Mouse (Mus musculus): ENCODE results near the gene Tiam2. TPM values are rescaled to one million over a fixed set of nuclear protein-coding genes. Genes with fewer than 3 reads are reported as not detected.
"Not testable (repeated sequence)": the region's sequence is repeated elsewhere in the genome, so short reads cannot be mapped to it uniquely, and the experiment has no call there.

The Tiam2 gene
- polyA plus RNA-seq, 1 experiment from 2014 or later: 5.5 TPM

DNA sequence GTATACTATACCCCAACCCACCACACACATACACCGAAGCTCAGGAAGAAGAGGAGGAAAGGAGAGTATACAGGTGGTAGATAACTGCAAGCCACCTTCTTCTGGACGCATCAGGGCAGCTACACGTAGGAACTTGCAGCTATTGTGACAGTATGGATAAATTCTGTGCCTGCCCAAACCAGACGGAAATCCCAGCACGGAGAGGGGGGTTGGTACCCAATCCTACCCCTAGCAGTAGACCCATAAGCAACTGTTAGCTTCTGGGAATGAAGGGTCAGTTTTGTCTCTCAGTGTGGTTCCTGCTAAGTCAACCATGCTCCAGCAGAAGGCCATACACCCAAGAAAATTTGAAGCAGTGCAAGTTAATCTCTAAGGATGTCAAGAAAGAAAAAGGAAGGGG, 23.0 kb downstream of the Tiam2 start:
- ATAC-seq (ENCODE audit: low FRiP score) (no peak), DNase-seq (ENCODE audit: low spot score) (no peak)
- no peak overlapping the region for H3K4me3 ChIP-seq (ENCODE audit: low read depth, low read length)
- no peaks in the 10 kb centered on the region for H3K27me3 ChIP-seq (ENCODE audit: control insufficient read depth, insufficient read depth, low read length)
- 90% methylated on average over 5 of the region's 5 CpGs for whole genome bisulfite sequencing
- no peak overlapping the region for H3K27ac ChIP-seq (ENCODE audit: low read depth, low read length)
- no peaks in the 10 kb centered on the region for H3K36me3 ChIP-seq (ENCODE audit: control insufficient read depth, insufficient read depth, low read length)
- no peak overlapping the region for H3K9ac ChIP-seq (ENCODE audit: low read depth, low read length)
- no peaks in the 10 kb centered on the region for H3K9me3 ChIP-seq (ENCODE audit: control insufficient read depth, low read length)
- H3K4me1 ChIP-seq (replicated peaks; ENCODE audit: control insufficient read depth, insufficient read depth, low read length): no peaks in the 10 kb centered on the region
- H3K4me2 ChIP-seq (replicated peaks; ENCODE audit: low read depth, low read length): no peak overlapping the region

DNA sequence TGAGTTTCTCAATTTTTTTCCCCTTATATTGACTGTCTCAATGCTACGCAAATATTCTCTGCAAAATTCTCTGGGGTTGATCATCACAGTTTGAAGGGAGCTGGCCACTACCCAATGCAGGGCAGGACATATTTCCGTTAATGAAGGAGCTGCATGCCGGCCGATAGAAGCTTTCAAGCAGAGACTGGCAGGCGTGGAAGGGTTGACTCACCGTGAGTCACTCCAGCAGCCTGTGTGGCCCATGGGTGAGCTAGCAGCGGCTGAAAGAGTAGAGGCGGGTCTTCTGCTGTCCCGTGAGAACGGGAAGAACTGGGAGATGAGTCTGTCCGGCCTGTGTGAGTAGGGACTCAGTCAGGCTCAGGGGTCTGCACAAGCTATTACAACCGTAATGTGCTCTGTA, 23.6 kb downstream of the Tiam2 start:
- H3K36me3 ChIP-seq (ENCODE audit: control insufficient read depth, insufficient read depth, low read length): no peaks in the 10 kb centered on the region
- no peak overlapping the region for H3K4me3 ChIP-seq (ENCODE audit: low read depth, low read length)
- H3K4me1 ChIP-seq (replicated peaks; ENCODE audit: control insufficient read depth, insufficient read depth, low read length): no peaks in the 10 kb centered on the region
- ATAC-seq (ENCODE audit: low FRiP score) (no peak), DNase-seq (ENCODE audit: low spot score) (no peak)
- no peaks in the 10 kb centered on the region for H3K27me3 ChIP-seq (ENCODE audit: control insufficient read depth, insufficient read depth, low read length)
- H3K4me2 ChIP-seq (replicated peaks; ENCODE audit: low read depth, low read length): no peak overlapping the region
- no peaks in the 10 kb centered on the region for H3K9me3 ChIP-seq (ENCODE audit: control insufficient read depth, low read length)
- no peak overlapping the region for H3K9ac ChIP-seq (ENCODE audit: low read depth, low read length)
- 81% methylated on average over 12 of the region's 12 CpGs for WGBS
- no peak overlapping the region for H3K27ac ChIP-seq (ENCODE audit: low read depth, low read length)

DNA sequence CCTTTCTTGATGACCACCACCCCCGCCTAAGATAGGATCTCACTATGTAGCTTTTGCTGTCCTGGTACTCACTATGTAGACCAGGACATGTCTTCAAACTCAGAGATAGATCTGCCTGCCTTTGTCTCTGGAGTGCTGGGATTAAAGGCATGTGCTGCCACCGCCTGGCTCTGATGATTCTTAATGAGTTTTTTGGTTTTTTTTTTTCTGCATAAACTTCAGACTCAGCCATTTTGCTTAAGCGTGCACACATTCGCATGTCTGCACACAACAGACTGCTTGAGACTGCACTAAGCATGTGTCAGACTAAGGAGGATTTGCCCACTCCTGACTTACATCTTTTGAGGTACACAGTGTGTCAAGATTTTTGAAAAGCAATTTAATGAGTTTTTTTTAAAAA, 24.0 kb downstream of the Tiam2 start:
- no peak overlapping the region for H3K27ac ChIP-seq (ENCODE audit: low read depth, low read length)
- ATAC-seq (ENCODE audit: low FRiP score): no peak
- DNase-seq (ENCODE audit: low spot score): no peak
- no peaks in the 10 kb centered on the region for H3K4me1 ChIP-seq (replicated peaks; ENCODE audit: control insufficient read depth, insufficient read depth, low read length)
- H3K4me2 ChIP-seq (replicated peaks; ENCODE audit: low read depth, low read length): no peak overlapping the region
- no peaks in the 10 kb centered on the region for H3K9me3 ChIP-seq (ENCODE audit: control insufficient read depth, low read length)
- H3K4me3 ChIP-seq (ENCODE audit: low read depth, low read length): no peak overlapping the region
- 85% methylated on average over 4 of the region's 4 CpGs for WGBS
- H3K27me3 ChIP-seq (ENCODE audit: control insufficient read depth, insufficient read depth, low read length): no peaks in the 10 kb centered on the region
- no peaks in the 10 kb centered on the region for H3K36me3 ChIP-seq (ENCODE audit: control insufficient read depth, insufficient read depth, low read length)
- H3K9ac ChIP-seq (ENCODE audit: low read depth, low read length): no peak overlapping the region

DNA sequence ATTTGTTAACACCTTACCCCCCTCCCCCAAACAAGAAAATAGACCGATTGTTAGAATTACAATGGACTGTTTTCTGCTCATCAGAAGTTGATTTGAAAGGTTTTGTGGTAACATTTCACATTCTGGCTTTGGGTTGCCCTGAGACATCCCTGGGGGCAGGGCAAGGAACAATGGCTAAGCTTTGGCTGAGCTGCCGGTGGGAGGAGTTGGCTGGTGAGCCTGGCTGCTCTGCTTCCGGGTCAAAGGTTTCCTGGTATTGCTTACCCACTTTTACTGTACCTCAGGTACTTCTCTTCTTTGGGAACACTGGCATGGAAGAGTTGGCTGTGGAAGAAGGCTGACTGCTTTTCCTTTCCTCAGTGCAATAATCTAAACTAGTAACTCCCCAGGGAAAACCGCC, 25.3 kb downstream of the Tiam2 start:
- no peak overlapping the region for H3K9ac ChIP-seq (ENCODE audit: low read depth, low read length)
- H3K4me3 ChIP-seq (ENCODE audit: low read depth, low read length): no peak overlapping the region
- no peak overlapping the region for H3K4me2 ChIP-seq (replicated peaks; ENCODE audit: low read depth, low read length)
- no peaks in the 10 kb centered on the region for H3K27me3 ChIP-seq (ENCODE audit: control insufficient read depth, insufficient read depth, low read length)
- 71% methylated on average over 4 of the region's 4 CpGs for WGBS
- H3K36me3 ChIP-seq (ENCODE audit: control insufficient read depth, insufficient read depth, low read length): no peaks in the 10 kb centered on the region
- no peaks in the 10 kb centered on the region for H3K9me3 ChIP-seq (ENCODE audit: control insufficient read depth, low read length)
- ATAC-seq (ENCODE audit: low FRiP score): no peak
- no peak overlapping the region for H3K27ac ChIP-seq (ENCODE audit: low read depth, low read length)
- no peaks in the 10 kb centered on the region for H3K4me1 ChIP-seq (replicated peaks; ENCODE audit: control insufficient read depth, insufficient read depth, low read length)
- no peak for DNase-seq (ENCODE audit: low spot score)

DNA sequence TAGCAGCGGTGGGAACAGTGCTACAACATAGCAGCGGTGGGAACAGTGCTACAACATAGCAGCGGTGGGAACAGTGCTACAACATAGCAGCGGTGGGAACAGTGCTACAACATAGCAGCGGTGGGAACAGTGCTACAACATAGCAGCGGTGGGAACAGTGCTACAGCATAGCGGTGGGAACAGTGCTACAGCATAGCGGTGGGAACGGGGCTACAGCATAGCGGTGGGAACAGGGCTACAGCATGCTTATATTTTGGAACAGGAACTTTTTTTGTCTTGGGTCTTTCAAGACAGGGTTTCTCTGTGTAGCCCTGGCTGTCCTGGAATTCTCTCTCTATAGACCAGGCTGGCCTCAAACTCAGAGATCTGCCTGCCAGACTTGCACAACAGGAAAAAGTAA, 26.8 kb downstream of the Tiam2 start:
- WGBS: 97% methylated on average over 7 of the region's 10 CpGs

DNA sequence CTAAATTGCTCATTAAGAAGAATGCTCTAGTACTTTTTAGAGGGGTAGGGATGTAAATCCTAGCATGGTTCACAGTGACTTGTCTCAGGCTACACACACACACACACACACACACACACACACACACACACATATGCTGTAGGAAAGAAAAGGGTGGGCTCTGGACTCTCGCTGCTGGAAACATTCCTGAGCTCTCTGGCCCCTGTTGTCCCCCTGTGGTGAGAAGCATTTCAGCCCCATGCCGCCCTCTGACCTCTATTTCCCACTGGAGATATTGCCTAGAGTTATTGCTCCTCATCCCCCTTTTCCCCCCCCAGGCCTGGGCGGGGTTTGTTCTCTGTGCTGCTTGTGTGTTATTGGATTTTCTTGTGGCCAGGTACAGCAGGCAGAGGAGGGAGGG, 28.5 kb downstream of the Tiam2 start:
- no peak for DNase-seq (ENCODE audit: low spot score)
- Histone ChIP-seq H3K4me2 (replicated peaks; ENCODE audit: low read depth, low read length) (no peak overlapping the region), H3K9ac (ENCODE audit: low read depth, low read length) (no peak overlapping the region), H3K27ac (ENCODE audit: low read depth, low read length) (no peak overlapping the region), H3K4me3 (ENCODE audit: low read depth, low read length) (no peak overlapping the region), H3K9me3 (ENCODE audit: control insufficient read depth, low read length) (no peaks in the 10 kb centered on the region), H3K4me1 (replicated peaks; ENCODE audit: control insufficient read depth, insufficient read depth, low read length) (no peaks in the 10 kb centered on the region), H3K36me3 (ENCODE audit: control insufficient read depth, insufficient read depth, low read length) (no peaks in the 10 kb centered on the region), H3K27me3 (ENCODE audit: control insufficient read depth, insufficient read depth, low read length) (no peaks in the 10 kb centered on the region)
- no peak for ATAC-seq (ENCODE audit: low FRiP score)
- 42% methylated on average over 3 of the region's 3 CpGs for WGBS

More for the DNA sequence above, 26.8 kb downstream of the Tiam2 start:
- ATAC-seq (ENCODE audit: low FRiP score); H3K27me3 ChIP-seq (ENCODE audit: control insufficient read depth, insufficient read depth, low read length); H3K27ac ChIP-seq (ENCODE audit: low read depth, low read length); DNase-seq (ENCODE audit: low spot score); H3K9me3 ChIP-seq (ENCODE audit: control insufficient read depth, low read length); H3K4me1 ChIP-seq (replicated peaks; ENCODE audit: control insufficient read depth, insufficient read depth, low read length); H3K4me3 ChIP-seq (ENCODE audit: low read depth, low read length); H3K4me2 ChIP-seq (replicated peaks; ENCODE audit: low read depth, low read length); H3K36me3 ChIP-seq (ENCODE audit: control insufficient read depth, insufficient read depth, low read length); H3K9ac ChIP-seq (ENCODE audit: low read depth, low read length): not testable (repeated sequence)

DNA sequence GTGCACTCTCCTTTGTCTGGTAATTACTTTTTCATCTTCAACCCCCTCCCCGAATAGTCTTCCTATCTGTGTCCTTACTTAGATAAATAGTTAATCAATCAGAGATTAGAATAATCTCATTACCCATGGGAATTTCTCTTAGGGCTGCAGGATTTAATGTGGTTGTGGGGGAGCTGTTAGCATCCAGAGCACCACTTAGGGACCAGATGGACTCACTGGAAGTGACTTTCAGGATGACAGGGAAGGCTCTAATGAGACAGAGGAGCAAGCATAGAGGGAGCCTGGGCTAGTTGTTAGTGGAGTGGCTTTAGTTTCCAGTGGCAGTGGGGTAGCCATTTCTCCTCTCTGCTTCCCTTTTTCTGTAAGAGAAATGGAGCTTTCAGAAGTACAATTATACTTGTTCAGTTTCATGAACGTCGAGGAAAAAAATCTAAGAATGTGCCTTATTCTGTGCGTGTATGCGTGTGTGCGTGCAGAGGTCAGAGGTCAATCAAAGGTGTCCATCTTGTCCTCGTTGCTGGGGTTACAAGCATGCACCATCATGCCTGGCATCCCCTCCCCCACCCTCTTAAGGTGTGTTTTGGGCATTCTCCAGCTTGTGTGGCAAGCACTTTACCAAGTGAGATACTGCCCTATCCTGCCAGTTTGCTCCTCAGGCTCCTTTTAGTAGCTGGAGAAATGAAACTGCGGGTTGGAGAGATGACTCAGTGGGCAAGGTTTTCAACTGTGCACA, 30.4 kb downstream of the Tiam2 start:
- no peak overlapping the region for H3K27ac ChIP-seq (ENCODE audit: low read depth, low read length)
- no peak overlapping the region for H3K4me2 ChIP-seq (replicated peaks; ENCODE audit: low read depth, low read length)
- ATAC-seq (ENCODE audit: low FRiP score) (peak; percentile 59; the same call in 1 of the 2 replicates), DNase-seq (ENCODE audit: low spot score) (no peak)
- WGBS: 82% methylated on average over 8 of the region's 8 CpGs
- no peaks in the 10 kb centered on the region for H3K4me1 ChIP-seq (replicated peaks; ENCODE audit: control insufficient read depth, insufficient read depth, low read length)
- H3K27me3 ChIP-seq (ENCODE audit: control insufficient read depth, insufficient read depth, low read length): no peaks in the 10 kb centered on the region
- no peak overlapping the region for H3K9ac ChIP-seq (ENCODE audit: low read depth, low read length)
- no peak overlapping the region for H3K4me3 ChIP-seq (ENCODE audit: low read depth, low read length)
- H3K36me3 ChIP-seq (ENCODE audit: control insufficient read depth, insufficient read depth, low read length): no peaks in the 10 kb centered on the region
- H3K9me3 ChIP-seq (ENCODE audit: control insufficient read depth, low read length): no peaks in the 10 kb centered on the region

DNA sequence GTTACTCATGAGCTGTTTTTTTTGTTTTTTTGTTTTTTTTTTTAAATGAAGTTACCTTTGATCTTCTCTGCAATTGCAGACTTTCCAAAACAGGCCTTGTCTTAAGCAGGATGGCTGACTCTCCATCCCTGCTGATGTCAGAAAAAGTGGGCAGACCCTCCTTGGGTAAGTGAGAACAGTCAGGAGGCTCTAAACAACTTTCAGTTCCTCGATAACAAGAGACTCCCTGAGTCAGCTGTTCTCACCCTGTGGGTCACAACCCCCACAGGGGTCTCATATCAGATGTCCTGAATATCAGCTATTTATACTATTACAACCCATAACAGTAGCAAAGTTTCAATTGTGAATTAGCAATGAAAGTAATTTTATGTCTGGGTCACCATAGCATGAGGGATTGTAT, 33.9 kb downstream of the Tiam2 start:
- no peak for DNase-seq (ENCODE audit: low spot score)
- H3K36me3 ChIP-seq (ENCODE audit: control insufficient read depth, insufficient read depth, low read length): no peaks in the 10 kb centered on the region
- H3K27ac ChIP-seq (ENCODE audit: low read depth, low read length): no peak overlapping the region
- no peak overlapping the region for H3K9ac ChIP-seq (ENCODE audit: low read depth, low read length)
- H3K4me2 ChIP-seq (replicated peaks; ENCODE audit: low read depth, low read length): no peak overlapping the region
- ATAC-seq (ENCODE audit: low FRiP score): no peak
- no peaks in the 10 kb centered on the region for H3K9me3 ChIP-seq (ENCODE audit: control insufficient read depth, low read length)
- no peaks in the 10 kb centered on the region for H3K27me3 ChIP-seq (ENCODE audit: control insufficient read depth, insufficient read depth, low read length)
- 13% methylated on average over 1 of the region's 1 CpGs for WGBS
- no peaks in the 10 kb centered on the region for H3K4me1 ChIP-seq (replicated peaks; ENCODE audit: control insufficient read depth, insufficient read depth, low read length)
- H3K4me3 ChIP-seq (ENCODE audit: low read depth, low read length): no peak overlapping the region

DNA sequence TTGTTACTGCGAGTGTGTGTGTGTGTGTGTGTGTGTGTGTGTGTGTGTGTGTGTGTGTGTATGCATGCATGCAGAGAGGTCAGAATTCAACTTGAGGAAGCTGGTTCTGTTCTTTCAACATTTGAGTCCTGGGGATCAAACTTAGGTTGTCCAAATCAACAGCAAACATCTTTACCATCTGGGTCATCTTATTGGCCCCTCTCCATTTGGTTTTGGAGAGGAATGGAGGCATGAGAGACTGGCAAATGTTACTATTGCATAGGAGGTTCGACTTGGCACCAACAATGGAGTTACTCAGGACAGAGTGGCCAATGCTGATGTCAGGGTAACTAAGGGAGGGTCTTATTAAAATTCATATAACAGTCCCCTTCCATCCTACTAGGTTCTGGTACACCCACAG, 35.4 kb downstream of the Tiam2 start:
- no peak overlapping the region for H3K9ac ChIP-seq (ENCODE audit: low read depth, low read length)
- no peak overlapping the region for H3K27ac ChIP-seq (ENCODE audit: low read depth, low read length)
- ATAC-seq (ENCODE audit: low FRiP score) (no peak), DNase-seq (ENCODE audit: low spot score) (no peak)
- no peak overlapping the region for H3K4me3 ChIP-seq (ENCODE audit: low read depth, low read length)
- 88% methylated on average over 2 of the region's 2 CpGs for WGBS
- H3K4me1 ChIP-seq (replicated peaks; ENCODE audit: control insufficient read depth, insufficient read depth, low read length): no peaks in the 10 kb centered on the region
- no peaks in the 10 kb centered on the region for H3K27me3 ChIP-seq (ENCODE audit: control insufficient read depth, insufficient read depth, low read length)
- H3K36me3 ChIP-seq (ENCODE audit: control insufficient read depth, insufficient read depth, low read length): no peaks in the 10 kb centered on the region
- H3K4me2 ChIP-seq (replicated peaks; ENCODE audit: low read depth, low read length): no peak overlapping the region
- H3K9me3 ChIP-seq (ENCODE audit: control insufficient read depth, low read length): no peaks in the 10 kb centered on the region

All from hindbrain, embryonic 11.5 days (tissue).